Mouse (Mus musculus): Measurements from ENCODE around the gene Fxr2.
A peak's percentile ranks its signal among the peaks of the same experiment; 100 is the strongest.

Fxr2 gene

DNA sequence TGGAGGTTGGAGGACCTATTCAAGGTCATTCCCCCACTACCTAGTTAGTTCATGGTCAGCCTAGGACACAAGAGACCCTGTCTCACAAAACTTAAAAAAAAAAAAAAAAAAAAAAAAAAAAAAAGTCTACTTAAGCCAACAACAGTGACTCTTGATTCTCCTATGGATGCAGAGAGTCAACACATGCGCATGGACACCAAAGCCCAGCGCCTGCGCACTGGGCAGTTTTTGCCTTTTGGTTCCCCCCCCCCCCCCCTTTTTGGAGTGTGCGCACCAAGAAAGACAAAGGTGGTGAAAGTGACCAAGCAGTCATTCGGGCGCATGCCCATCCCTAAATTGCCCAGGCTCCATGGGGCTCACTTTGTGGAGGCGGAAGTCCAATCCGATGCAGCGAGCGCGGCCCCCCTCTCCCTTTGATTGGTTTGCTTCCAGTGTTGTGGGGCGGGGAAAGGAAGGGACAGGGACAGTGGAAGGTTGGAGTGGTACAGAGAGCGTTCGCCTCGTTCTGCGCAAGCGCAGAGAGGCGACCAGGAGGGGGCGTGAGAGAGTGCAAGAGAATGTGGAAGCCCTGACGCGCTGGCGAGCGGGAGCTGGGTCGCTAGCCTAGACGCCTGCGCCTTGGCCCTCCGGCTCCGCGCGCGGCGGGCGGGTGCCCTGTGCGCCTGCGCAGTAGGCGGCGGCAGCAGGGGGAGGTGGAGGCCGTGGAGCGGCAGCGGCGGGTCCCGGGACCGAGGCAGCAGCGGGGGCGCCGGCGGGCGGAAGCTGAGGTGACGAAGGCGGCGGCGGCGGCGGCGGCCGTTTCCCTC lies at the start of gene Fxr2:
Fxr2 (plus strand) TSS at position 707 of the 806 bp plus-strand sequence.
- DNase-seq (ENCODE audit: low read depth, low spot score) = peak; percentile 97

DNA sequence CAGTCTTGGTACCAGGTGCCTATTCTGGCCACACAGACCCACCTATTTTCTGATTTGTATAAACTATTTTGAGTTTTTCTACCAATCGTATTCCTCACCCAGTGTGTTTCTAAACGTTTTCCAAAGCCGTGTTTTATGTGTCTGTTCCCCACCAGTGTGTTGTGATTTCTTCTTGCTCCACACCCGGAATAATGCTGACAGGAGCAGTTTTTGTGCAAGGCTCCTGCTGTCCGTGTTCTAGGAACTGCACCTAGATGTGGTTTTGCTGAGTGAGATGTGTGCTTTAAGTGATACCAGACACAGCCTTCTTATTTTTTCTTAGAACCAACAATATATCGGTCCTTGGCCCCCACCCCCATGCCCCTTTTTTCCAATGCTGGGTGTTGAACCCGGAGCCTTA lies 48.8 kb upstream of the Fxr2 start:
- DNase-seq (ENCODE audit: low read depth, low spot score) = no peak

DNA sequence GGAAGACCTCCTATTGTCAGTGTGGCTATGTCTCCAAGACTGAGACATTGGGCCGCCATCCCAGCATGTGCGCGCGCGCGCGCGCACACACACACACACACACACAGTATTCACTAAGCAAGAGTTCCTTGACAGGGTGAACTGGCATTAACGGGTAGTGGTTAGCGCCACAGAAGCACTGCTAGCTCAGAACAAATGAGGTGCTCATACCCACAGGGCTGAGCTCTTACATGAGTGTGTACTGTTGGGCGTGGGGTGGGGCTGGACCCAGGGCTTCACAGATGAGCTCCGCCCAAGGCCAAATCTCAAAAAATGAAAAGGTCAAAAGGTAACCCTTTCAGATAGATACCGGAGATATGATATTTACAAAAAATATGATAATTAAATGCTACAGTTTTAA lies 47.9 kb upstream of the Fxr2 start:
- no peak for DNase-seq (ENCODE audit: low read depth, low spot score)

DNA sequence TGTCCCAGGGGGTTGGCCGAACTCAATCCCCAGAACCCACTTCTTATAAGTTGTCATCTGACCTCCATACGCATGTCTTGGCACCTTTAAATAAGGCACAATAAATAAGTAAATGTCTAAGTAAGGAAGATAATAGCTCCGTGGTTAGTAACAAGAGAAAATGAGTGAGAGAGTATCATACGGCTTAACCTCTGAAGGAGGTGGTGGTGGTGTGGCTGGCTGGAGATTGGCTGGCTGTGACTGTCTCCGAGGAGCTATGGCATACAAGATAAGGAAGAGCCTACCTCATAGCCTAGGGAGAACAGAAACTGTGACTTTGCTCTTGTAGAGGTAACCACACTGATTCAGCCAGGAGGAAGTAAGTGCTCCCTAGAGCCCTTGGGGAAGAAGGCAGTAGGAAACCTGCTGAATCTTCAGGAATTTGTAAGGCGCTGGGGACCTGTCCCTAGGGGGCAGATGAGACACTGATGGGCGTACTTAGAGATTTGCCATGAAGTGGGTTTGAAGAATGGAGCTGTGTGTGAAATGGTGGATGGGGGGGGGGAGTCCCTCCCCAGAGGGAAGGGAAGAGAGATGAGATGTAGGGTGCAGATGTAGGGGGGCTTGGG lies 47.0 kb upstream of the Fxr2 start:
- peak; percentile 7 for DNase-seq (ENCODE audit: low read depth, low spot score)

DNA sequence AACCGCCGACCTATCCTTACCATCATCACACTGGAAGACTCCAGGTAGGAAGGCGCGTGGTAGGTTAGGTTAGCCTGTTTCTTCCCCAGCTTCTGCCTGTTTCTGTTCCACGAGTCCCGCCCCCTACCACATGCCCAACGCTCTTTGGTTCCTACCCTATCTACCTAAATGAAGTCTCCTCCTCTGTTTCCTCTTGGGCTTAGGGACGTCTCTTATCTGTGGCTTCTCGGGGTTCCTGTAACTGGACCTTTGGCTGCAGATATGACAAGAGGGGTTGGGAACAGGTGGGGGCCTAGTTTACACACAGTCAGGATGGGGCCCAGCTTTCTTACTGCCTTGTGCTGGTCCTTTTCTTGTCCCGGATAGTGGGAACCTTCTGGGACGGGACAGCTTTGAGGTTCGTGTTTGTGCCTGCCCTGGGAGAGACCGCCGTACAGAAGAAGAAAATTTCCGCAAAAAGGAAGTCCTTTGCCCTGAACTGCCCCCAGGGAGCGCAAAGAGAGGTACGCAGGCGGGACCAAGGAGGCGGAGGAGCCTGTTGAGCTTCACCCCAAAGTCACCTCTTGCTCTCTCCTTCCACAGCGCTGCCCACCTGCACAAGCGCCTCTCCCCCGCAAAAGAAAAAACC lies 43.5 kb upstream of the Fxr2 start:
- DNase-seq (ENCODE audit: low read depth, low spot score) = no peak

DNA sequence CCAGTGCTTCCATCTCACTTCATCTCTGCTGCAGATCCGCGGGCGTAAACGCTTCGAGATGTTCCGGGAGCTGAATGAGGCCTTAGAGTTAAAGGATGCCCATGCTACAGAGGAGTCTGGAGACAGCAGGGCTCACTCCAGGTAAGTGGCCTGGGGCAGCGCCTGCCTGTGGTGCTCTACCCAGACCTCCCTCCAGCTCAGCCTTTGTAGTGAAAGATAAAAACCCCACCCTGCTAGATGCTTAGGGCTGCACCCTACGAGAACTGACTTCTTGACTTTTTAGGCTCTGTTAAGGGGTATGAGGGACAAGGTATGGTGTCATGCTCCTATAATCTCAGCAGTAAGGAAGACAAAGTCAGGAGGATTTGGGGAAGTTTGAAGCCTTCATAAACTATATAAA lies 42.2 kb upstream of the Fxr2 start:
- DNase-seq (ENCODE audit: low read depth, low spot score) = no peak

DNA sequence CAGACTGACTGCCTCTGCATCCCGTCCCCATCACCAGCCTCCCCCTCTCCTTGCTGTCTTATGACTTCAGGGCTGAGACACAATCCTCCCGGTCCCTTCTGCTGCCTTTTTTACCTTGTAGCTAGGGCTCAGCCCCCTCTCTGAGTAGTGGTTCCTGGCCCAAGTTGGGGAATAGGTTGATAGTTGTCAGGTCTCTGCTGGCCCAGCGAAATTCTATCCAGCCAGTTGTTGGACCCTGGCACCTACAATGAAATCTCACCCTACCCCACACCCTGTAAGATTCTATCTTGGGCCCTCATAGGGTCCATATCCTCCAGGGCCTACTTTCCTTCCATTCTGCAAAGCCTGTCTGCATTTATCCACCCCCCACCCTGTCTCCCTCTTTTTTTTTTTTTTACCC lies 41.4 kb upstream of the Fxr2 start:
- DNase-seq (ENCODE audit: low read depth, low spot score) = no peak

DNA sequence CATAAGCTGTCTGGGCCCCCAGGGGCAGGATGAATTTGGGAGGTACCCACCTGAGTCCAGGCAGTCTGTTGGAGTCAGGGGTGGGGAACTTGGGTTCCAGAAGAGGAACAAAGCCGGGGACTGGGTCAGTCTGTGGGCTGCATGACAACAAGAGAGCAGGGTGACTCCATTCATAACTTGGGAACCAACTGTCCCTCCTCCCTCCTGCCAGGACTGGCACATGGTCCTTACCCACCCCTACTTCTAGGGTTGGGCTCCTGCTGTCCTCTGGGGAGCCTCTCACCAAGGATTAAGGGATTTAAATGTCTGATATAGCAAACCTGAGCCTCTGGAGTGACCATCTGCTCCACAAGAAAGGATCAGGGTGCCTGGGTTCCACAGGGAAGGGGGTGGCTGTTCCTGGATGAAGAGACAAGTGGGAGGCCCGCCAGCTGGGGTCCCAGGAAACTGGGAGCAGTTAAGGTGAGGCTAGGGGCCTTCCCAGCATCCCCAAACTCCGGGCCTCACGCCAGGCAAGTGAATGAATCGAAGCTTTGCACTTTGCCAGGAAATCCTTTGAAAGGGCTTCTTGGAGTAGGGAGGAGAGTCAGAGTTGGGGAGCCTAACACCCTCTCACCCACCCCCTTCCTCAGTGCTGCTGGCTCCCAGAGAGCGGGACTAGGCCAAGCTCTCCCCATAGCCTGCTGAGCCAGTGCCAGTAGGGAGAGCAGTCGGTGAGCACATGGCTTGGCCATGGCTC lies 40.7 kb upstream of the Fxr2 start:
- DNase-seq (ENCODE audit: low read depth, low spot score) = no peak

DNA sequence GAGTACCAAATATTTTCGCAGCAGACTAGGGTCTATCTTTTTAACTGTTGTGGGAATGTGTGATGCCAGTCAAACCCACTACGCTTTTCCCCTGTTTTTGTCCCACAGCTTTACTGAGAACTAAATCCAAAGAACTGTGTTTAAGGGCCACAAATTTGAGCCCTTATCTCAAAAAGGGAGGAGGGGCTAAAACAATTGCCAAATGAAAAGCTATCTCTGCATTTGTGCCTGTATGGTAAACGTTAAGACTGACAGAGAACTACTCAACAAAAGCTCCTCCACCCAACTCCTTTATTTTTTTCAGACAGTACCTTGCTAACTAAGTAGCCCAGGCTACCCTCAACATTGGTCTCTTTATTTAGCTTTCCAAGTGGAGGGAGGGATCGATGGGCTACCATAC lies 40.0 kb upstream of the Fxr2 start:
- no peak for DNase-seq (ENCODE audit: low read depth, low spot score)

DNA sequence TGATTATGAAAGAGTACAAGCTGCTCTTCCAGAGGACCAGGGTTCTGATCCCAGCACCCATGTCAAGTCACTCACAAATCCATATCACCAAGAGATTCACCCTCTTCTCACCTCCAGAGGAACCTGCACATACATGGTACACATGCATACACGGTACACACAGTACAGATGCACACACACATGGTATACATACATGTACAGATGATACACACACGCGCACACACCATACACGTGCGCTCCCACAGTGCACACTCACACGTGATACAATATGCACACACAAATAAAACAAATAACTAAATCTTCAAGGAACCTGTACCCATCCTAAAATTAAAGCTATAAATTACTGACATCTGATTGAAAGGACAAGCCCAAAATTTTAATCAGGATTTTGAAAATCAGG lies 37.9 kb upstream of the Fxr2 start:
- DNase-seq (ENCODE audit: low read depth, low spot score) = no peak

DNA sequence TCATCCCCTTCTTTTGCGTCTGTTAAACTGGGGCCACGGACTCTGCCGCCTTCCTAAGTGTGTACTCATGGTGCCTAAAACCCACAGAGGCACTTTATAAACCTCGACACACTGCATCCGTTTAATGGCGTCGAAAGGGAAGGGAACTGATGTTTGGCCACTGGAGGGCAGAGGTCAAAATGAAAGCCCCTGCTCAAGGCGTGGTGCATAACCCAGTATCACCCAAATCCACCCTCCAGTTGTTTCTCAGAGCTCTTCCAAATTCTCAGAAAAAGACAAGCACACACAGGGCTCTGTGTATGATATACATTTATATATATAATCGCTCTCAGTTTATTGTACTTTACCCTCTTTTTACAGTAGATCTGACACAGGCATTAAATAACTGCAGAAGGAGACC lies 33.4 kb upstream of the Fxr2 start:
- no peak for DNase-seq (ENCODE audit: low read depth, low spot score)

DNA sequence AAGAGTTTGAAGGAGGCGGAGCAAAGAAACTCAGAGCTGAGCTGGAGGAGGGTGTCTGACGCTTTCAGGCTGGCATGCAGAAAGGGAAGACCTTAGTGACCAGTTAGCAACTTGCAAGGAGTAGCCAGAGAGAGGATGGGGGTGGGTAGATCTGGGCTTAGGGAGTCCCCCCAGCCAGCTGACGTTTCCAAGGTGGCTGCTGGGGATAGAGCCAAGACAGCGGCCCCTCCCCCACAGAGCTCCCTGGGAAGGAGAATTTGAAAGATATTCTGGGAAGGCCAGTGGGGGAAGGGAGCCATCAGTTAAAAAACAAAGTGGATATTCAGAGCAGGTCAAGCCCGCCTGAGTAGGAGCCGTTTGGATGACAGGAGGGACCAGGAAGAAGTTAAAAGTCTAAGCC lies 32.7 kb upstream of the Fxr2 start:
- no peak for DNase-seq (ENCODE audit: low read depth, low spot score)

DNA sequence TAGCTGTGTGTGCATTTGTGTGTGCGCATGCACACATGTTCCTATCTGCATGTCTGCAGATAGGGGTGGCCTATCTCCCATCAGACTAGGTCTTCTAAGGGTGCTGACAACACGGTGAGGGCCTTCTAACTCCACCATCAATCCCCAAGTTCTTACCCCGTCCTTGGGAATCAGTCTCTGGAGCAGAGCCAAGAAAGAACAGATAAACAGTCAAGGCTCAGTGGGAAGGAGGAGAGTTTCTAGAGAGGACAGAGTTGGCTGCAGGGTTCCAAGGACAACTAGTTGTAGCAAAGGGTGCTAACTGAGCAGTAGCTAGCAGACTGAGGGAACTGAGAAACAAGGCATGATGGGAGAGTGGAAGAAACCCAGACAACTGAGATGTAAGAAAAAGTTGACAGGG lies 31.0 kb upstream of the Fxr2 start:
- no peak for DNase-seq (ENCODE audit: low read depth, low spot score)

DNA sequence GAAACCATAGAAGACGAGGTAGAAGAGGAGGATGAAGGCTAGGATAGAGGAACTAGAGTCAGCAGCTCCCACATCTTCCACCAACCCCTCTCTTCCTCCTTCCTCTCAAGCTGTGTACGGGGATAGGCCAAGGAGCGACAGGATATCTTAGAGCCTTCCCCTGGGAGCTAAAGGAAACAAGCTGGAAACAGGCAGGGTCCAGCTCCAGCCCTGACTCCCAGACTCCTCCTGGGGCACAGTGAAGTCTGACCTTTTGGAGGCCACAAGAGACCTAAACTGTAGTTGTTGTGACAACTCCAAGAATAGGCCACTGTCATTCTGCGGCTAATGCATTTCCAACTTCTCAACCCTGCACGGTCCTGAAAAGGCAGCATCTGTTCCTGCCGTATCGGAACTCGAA lies 29.3 kb upstream of the Fxr2 start:
- DNase-seq (ENCODE audit: low read depth, low spot score) = no peak

DNA sequence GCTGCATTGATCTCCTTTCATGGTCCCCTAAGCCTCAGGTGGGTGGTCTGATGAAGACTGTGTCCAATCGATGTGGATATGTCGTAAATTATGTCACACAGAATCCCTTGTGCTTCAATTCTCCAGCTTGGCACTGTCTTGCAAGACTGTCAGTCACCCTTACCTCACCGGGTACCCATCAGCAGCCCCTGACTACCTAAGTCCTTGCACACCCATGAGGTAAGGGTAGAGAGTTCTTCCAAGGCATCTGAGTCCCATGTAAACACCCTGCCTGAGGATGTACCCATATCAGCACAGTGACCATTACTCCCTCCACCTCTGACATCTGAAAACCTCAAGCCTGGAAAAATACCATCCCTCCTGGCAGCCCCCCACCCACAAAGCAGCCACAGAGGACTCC lies 28.4 kb upstream of the Fxr2 start:
- DNase-seq (ENCODE audit: low read depth, low spot score) = no peak

DNA sequence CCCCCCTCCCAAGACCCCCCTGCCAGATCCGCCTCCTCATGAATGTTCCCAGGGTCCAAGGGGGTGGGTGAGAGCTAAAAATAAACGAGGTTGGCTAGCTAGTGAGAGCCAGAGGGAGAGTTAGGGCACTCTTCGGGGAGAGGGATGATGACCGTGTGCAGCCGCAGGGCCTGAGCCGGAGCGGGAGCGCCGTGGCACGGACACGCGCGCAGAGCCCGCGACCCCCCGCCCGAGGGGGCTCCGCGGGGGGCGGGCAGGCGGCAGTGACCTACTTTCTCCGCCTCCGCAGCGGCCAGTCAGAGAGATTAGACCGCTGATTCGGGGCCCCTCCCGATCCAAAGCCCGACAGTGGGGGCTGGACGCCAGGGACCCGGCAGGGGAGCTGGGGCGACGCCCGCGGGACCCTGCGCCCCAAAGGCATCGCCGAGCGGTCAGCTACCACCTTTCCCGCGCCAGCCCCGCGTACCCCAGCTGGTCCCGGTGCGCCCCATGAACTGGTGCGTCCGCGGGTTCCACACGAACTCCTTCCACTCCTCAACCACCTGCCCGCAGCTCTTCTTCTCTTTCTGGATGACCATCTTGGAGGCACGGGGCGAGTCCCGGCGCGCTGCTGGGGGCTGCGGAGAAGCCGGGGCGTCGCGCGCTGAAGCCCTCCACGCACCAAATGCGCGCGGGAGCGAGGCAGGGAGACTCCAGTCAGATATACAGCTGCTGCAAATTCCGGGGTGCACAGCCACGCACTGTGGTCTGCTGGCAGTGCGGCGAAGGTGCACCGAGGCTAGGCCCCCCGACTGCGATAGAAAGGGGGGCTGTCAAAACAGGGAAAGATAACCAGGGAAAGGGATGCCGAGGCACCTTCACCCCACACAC lies 27.8 kb upstream of the Fxr2 start:
- DNase-seq (ENCODE audit: low read depth, low spot score) = no peak

DNA sequence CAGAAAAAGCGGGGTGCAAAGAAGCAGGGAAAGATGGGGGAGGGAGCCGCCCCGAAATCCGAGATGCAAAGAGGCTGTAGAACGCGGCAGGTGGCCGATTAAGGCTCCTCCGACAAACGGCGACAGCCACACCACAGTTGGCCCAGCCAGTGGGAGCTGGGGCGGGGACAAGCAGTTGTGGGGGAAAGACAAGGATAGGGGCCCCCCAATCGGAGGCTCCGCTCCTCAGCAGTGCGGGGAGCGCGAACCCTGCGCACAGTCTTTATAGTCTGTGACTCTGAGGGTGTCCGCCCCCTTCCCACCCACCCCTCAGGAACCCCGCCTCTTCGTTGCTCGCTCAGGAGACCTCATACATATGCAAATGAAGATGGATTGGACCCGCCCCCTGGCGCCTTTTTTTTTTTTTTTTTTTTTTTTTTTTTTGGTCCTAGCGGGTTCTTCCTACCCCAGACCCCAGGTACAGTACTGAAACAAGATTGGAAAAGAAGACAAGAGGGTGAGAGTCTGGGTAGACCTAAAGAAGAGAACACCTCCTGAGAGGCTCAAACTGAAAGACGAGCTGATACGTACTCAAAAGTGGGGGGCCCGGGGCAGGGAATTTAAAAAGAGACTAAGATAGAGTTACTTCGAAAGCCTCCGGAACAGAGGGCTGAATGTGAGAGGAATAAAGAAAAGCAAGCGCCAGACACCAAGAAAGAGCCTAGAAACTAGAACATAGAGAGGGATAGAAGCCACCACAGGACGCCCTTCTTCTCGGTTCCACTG lies 26.9 kb upstream of the Fxr2 start, which contains the start of gene Atp1b2:
Atp1b2 (minus strand) TSS at position 217 of the 765 bp plus-strand sequence.
- DNase-seq (ENCODE audit: low read depth, low spot score) = peak; percentile 80

DNA sequence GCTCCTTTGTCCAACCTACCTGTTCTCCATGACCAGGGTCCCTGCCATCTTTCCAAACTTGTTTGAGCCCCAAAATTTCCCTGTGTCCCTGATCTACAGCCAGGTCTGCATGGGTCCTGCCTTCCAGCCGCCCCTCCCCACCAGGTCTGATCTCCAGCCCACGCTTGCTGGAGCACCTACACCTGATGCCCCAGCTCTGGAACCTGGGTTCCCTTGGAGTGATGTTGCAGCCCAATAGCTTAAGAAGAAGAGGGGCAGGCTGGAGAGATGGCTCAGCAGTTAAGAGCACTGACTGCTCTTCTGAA lies 26.3 kb upstream of the Fxr2 start:
- no peak for DNase-seq (ENCODE audit: low read depth, low spot score)

DNA sequence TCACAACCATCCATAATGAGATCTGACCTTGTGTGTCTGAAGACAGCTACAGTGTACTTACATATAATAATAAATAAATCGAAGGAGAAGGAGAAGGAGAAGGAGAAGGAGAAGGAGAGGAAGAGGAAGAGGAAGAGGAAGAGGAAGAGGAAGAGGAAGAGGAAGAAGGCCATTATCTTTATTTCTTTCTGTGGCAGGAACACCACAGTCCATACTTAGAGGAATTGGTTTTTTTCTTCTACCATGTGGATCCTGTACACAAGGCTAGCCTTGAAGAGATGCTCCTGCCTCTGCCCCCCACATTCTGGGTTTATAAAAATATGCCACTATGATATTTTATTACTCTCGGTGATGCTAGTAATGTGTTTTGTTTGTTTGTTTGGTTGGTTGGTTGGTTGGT lies 26.0 kb upstream of the Fxr2 start:
- no peak for DNase-seq (ENCODE audit: low read depth, low spot score)

DNA sequence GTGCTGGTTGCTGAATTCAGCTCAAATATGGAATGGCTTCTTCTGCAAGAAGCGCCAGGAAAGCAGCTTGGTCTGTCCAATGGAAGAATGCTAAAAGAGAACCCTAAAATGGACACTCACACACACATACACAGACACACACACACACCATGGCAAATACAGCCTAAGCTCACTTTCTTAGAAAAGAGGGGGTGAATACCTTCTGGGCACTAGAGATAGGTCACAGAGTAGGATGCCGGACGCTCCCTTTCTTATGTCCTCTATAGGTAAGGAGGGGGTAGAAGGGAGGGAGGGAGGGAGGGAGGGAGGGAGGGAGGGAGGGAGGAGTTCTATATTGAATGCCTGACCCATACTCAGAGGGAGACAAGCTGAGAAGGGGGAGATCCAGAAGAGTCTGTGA lies 24.3 kb upstream of the Fxr2 start:
- no peak for DNase-seq (ENCODE audit: low read depth, low spot score)

DNA sequence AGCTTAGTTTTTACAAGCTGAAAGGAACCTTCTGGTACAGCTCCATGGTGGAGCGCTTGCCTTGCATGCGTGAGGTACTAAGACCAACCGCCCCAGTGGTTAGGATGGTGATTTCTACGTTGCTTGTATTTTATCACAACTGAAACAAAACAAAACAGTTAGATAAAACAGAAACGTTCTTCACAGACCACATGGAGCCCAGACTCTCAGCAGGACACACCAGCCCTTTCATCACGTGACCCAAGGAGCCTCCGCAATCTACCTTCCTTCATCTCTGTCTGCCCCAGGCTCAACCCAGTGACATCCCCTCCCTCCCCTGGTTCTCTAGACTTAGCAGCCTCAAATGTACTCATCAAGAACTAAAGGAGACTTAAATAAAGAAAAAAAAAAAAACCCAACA lies 23.4 kb upstream of the Fxr2 start:
- DNase-seq (ENCODE audit: low read depth, low spot score) = no peak
